Mouse (Mus musculus) embryonic fibroblast, embryonic 13.5 days (primary cell): ENCODE results near the gene Cacng5.

Source experiments
- CTCF ChIP-seq: IDR thresholded peaks from 2 replicates; pipeline ENCODE4 v1.5.1; 2011; ENCODE audit warnings: mild to moderate bottlenecking, control low read depth, low read length, moderate library complexity, borderline replicate concordance; ENCODE audit not compliant: insufficient read depth
- POLR2A ChIP-seq: IDR thresholded peaks from 2 replicates; pipeline ENCODE4 v1.6.1; 2011; ENCODE audit warnings: low read depth, mild to moderate bottlenecking, control low read depth, low read length, moderate library complexity

DNA sequence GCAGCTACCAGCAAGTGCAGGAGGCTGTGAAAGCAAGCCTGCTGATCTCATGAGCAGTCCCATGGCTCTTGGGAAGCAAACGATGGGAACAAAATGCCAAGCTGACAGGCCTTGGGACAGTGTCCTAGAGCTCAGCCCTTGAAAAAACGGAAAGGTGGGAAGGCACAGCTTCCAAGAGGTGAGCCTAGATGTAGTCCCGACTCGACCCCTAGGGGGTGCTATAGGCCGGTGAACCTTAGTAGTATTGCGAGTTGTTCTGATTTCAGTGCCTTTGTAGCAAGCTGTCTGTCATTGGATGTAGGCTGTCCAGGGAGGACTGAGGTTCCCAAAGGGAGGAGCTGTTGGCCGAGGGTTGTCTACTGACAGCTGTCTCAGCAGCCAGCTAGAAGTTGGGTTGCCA, 49.7 kb downstream of the Cacng5 start:
- no peak for TF ChIP-seq POLR2A
- TF ChIP-seq CTCF, result 0 out of 2 replicates have a peak, but pooled peaks have one; percentile 10
